Mouse (Mus musculus): ENCODE data around the gene Apoe. TPM values are rescaled to one million over a fixed set of nuclear protein-coding genes. Genes with fewer than 3 reads are reported as not detected.
A peak's percentile ranks its signal among the peaks of the same experiment; 100 is the strongest.

Apoe gene
- polyA plus RNA-seq, 1 experiment, result 422 TPM

DNA sequence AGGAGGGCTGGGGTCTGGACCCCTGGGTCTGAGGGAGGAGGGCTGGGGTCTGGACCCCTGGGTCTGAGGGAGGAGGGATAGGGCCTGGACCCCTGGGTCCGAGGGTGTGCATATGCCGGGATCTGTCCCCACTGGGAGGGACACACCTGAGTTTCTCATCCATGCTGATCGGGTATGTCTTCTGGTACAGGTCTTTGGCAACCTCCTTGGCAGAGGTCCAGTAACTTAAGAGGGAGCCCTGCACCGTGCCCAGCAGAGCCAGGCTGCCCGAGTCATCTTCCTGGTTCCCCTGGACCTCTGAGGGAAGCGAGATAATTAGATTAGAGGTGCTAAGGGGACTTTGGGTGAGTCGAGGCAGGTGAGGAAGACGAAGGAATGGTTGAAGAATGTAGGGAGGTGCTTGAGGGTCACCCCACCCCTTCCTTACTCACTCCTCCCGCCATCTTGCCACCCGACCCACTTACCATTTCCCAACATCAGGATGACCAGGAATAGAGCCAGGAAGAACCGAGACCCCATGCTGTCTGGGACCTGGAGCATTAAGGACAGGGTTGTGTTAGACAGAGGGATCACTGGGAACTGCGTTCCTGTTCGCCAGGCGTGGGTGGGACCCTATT is 25.8 kb downstream of the Apoe start:
- no peak overlapping the region for H3K27ac ChIP-seq (ENCODE audit: control insufficient read depth, insufficient read depth, low read depth, low read length, poor library complexity)
- H3K4me3 ChIP-seq (replicated peaks; ENCODE audit: control insufficient read depth, low read depth, low read length), result no peak overlapping the region
- TF ChIP-seq CTCF (IDR thresholded peaks at IDR 0.05; ENCODE audit: control insufficient read depth, insufficient read depth, low read length) (no peak), POLR2A (IDR thresholded peaks at IDR 0.05; ENCODE audit: borderline replicate concordance, control insufficient read depth, low read depth, low read length) (no peak)
- 51% methylated on average over 14 of the region's 14 CpGs for whole genome bisulfite sequencing
- no peaks in the 10 kb centered on the region; the same call in 1 of the 2 replicates for H3K4me1 ChIP-seq (ENCODE audit: control insufficient read depth, insufficient read depth, low read length)

DNA sequence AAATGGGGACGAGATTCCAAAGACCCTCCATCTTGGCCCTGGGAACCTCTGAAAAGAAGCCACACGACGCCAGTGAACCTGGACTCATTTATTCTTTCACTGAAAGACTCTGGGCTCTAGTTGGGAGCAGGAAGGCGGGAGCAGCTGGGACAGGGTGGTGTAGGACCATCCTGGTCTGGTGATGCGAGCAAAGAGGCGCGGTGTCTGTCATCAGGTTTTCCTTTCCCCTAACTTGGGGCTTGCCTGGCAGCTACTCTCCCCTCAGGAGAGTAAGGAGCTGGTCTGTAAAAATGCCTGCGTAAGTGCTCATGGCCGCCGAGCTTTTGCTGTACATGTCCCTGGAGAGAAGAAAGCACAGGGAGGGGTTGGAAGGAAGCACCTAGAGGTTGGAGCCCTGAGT is 27.5 kb downstream of the Apoe start:
- H3K4me3 ChIP-seq (replicated peaks; ENCODE audit: control insufficient read depth, low read depth, low read length), result no peak overlapping the region
- WGBS, result 80% methylated on average over 10 of the region's 10 CpGs

DNA sequence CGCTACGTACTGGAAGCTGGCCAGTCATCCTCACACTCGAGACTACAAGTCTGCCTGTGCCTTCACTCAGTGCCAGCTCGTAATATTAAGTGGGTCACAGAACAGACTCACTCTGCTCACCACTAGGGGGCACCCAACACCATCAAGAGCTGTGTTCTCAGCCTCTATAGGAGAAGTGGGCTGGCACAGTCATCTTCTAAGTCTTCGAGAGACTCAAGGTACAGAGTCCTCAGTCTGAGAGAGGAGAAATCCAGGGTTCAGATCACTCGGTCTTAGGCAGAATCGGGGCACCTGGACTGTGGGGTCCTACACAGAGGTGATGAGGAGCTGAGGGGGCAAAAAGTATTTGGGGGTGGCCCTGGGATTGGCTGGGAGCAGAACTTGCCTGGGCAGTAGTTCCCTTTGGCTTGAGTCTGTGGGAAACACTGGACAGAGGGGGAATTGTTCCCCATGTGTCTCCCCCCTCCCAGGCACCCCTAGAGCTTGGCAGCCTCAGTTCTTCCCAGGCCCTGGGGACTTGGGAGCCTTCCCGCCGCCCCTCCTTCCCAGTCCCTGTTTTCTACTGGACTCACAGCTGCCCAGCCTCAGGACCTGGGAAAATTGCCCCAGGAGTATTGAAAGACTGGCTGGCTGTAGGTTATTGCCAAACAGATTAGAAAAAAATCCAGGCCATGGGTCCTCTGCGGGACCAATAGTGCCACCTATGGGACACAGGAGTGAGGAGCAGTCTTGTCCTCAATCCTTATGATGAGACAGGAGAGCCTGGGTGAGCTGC is 29.9 kb downstream of the Apoe start:
- WGBS, result 9% methylated on average over 10 of the region's 10 CpGs

More for the DNA sequence above, 27.5 kb downstream of the Apoe start:
- TF ChIP-seq POLR2A (IDR thresholded peaks at IDR 0.05; ENCODE audit: borderline replicate concordance, control insufficient read depth, low read depth, low read length) (no peak), CTCF (IDR thresholded peaks at IDR 0.05; ENCODE audit: control insufficient read depth, insufficient read depth, low read length) (no peak)
- Histone ChIP-seq H3K4me1 (ENCODE audit: control insufficient read depth, insufficient read depth, low read length) (peaks cover 2% of the 10 kb centered on the region; the same call in 1 of the 2 replicates), H3K27ac (ENCODE audit: control insufficient read depth, insufficient read depth, low read depth, low read length, poor library complexity) (no peak overlapping the region)

DNA sequence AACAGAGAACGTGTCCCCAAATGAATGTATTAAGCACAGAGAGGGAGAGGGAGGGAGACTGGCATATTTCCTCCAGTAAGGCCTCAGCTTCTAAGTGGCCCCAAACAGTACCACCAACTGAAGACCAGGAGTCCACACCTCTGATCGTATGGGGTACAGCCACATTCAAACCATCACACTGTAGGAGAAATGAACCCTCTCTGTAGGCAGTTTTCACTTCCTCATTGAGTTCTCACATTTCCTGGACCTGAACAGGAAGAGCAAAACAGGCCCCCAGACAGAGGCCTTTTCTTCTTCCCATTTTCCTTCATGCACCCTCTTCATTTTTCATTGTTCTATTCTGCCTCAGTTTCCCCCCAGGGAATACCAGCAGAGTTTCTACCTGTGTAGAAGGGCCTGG is 31.6 kb downstream of the Apoe start:
- no peak overlapping the region for H3K4me3 ChIP-seq (replicated peaks; ENCODE audit: control insufficient read depth, low read depth, low read length)
- peak overlapping the region; percentile 65; the same call in 1 of the 2 replicates for H3K27ac ChIP-seq (ENCODE audit: control insufficient read depth, insufficient read depth, low read depth, low read length, poor library complexity)
- TF ChIP-seq CTCF (IDR thresholded peaks at IDR 0.05; ENCODE audit: control insufficient read depth, insufficient read depth, low read length), result no peak
- no peak for TF ChIP-seq POLR2A (IDR thresholded peaks at IDR 0.05; ENCODE audit: borderline replicate concordance, control insufficient read depth, low read depth, low read length)
- WGBS, result 37% methylated on average over 2 of the region's 2 CpGs
- H3K4me1 ChIP-seq (ENCODE audit: control insufficient read depth, insufficient read depth, low read length), result peaks cover 4% of the 10 kb centered on the region; the same call in 1 of the 2 replicates

More for the DNA sequence above, 29.9 kb downstream of the Apoe start:
- Histone ChIP-seq H3K4me1 (ENCODE audit: control insufficient read depth, insufficient read depth, low read length) (peaks cover 2% of the 10 kb centered on the region; the same call in 1 of the 2 replicates), H3K4me3 (replicated peaks; ENCODE audit: control insufficient read depth, low read depth, low read length) (no peak overlapping the region), H3K27ac (ENCODE audit: control insufficient read depth, insufficient read depth, low read depth, low read length, poor library complexity) (peak overlapping the region; percentile 35)
- TF ChIP-seq POLR2A (IDR thresholded peaks at IDR 0.05; ENCODE audit: borderline replicate concordance, control insufficient read depth, low read depth, low read length) (no peak), CTCF (IDR thresholded peaks at IDR 0.05; ENCODE audit: control insufficient read depth, insufficient read depth, low read length) (peak; percentile 94)

DNA sequence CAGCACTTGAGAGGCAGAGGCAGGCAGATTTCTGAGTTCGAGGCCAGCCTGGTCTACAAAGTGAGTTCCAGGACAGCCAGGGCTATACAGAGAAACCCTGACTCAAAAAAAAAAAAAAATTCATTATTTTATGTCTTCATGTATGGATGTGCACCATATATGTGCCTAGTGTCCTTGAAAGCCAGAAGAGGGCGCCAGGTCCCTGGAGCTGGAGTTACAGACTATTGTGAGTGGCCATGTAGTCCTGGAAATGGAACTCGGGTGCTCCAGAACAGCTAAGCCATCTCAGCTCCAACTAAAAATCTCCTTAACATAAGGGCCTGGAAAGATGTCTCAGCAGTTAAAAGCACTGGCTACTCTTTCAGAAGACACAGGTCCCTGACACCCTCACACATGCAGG is 32.2 kb downstream of the Apoe start:
- peaks cover 4% of the 10 kb centered on the region; the same call in 1 of the 2 replicates for H3K4me1 ChIP-seq (ENCODE audit: control insufficient read depth, insufficient read depth, low read length)
- no peak overlapping the region for H3K4me3 ChIP-seq (replicated peaks; ENCODE audit: control insufficient read depth, low read depth, low read length)
- peak; percentile 41; the same call in 1 of the 2 replicates for TF ChIP-seq CTCF (IDR thresholded peaks at IDR 0.05; ENCODE audit: control insufficient read depth, insufficient read depth, low read length)
- TF ChIP-seq POLR2A (IDR thresholded peaks at IDR 0.05; ENCODE audit: borderline replicate concordance, control insufficient read depth, low read depth, low read length), result no peak
- peak overlapping the region; percentile 65; the same call in 1 of the 2 replicates for H3K27ac ChIP-seq (ENCODE audit: control insufficient read depth, insufficient read depth, low read depth, low read length, poor library complexity)
- WGBS, result 74% methylated on average over 3 of the region's 3 CpGs

DNA sequence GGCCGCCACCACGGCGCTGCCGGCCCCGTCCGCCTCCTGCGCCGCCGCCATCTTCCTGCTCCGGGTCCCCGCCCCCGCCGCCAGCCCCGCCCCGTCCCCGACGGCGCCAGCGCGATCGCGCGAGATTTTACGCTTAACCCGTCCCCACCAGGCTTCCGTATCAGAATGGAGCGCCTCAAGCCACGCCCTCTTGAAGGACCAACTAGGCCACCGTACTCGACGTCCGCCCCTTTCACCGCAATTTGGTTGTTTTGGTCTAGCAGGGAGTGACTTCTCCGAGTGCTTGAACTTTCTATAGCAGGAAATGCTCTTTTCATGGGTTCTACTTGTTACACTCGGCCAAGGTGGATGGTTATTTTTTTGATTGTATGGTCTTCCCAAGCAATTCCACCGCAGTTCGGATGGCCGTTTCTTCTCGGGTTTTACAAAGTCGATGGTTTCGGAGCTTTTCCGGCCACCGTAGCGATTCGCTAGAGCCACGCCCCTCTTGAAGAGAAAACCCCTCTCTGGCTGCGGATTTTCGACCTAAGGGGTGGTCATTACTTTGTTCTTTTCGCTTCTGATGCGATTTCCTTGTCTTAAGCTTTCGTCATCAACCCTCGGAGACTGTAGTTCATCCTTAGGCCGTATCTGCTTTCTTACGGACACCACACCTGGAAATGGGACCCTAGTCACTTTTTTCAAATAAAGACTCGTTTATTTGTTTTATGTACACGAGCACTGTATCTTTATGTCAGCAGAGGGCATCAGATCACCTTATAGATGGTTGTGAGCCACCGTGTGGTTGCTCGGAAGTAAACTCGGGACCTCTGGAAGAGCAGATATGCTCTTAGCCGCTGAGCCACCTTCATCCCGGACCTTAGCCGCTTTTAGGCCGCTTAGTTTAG is 33.8 kb downstream of the Apoe start, which contains the start of gene Clptm1:
Clptm1 (minus strand) TSS at position 79 of the 887 bp plus-strand sequence.
- TF ChIP-seq CTCF (IDR thresholded peaks at IDR 0.05; ENCODE audit: control insufficient read depth, insufficient read depth, low read length), result 0 out of 2 replicates have a peak, but pooled peaks have one; percentile 22
- peak; percentile 75; the same call in 1 of the 2 replicates for TF ChIP-seq POLR2A (IDR thresholded peaks at IDR 0.05; ENCODE audit: borderline replicate concordance, control insufficient read depth, low read depth, low read length)
- WGBS, result under 1% methylated on average over 62 of the region's 63 CpGs
- Histone ChIP-seq H3K4me1 (ENCODE audit: control insufficient read depth, insufficient read depth, low read length) (peaks cover 4% of the 10 kb centered on the region; the same call in 1 of the 2 replicates), H3K4me3 (replicated peaks; ENCODE audit: control insufficient read depth, low read depth, low read length) (peak within 1 kb of the TSS; percentile 74), H3K27ac (ENCODE audit: control insufficient read depth, insufficient read depth, low read depth, low read length, poor library complexity) (peak within 1 kb of the TSS; percentile 75)

DNA sequence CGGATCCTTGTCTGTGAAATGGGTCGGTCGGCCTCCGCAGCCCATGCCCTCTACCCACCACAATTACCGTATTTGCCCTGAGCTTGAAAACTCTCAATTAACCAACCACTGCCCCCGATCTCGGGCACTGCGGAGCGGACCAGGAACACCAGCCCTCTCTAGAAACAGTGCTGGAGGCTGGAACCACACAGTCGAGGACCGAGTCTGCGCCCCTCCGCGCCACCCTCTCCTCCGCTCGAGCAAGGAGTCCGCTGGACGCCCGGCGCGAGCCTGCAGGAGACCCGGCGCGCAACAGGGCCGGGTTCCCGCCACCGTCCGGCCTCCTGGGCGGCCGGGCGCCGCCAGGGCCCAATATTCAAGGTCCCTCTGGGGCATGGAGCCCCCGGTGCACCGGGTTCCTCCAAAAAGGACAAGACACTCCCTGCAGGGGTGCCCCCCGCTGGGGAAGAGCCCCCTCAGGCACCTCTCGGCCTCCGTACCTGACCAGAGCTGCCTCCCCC is 34.5 kb downstream of the Apoe start:
- H3K4me1 ChIP-seq (ENCODE audit: control insufficient read depth, insufficient read depth, low read length), result peaks cover 4% of the 10 kb centered on the region; the same call in 1 of the 2 replicates
- under 1% methylated on average over 37 of the region's 37 CpGs for WGBS
- H3K4me3 ChIP-seq (replicated peaks; ENCODE audit: control insufficient read depth, low read depth, low read length), result peak overlapping the region; percentile 74
- TF ChIP-seq CTCF (IDR thresholded peaks at IDR 0.05; ENCODE audit: control insufficient read depth, insufficient read depth, low read length) (no peak), POLR2A (IDR thresholded peaks at IDR 0.05; ENCODE audit: borderline replicate concordance, control insufficient read depth, low read depth, low read length) (no peak)
- peak overlapping the region; percentile 45 for H3K27ac ChIP-seq (ENCODE audit: control insufficient read depth, insufficient read depth, low read depth, low read length, poor library complexity)
